Mouse (Mus musculus) megakaryocyte, embryonic 14.5 days (primary cell): ENCODE data around the gene Pank4. TPM values are rescaled to one million over a fixed set of nuclear protein-coding genes. Genes with fewer than 3 reads are reported as not detected.

Experiments
- H3K27me3 ChIP-seq: replicated peaks from 2 replicates; pipeline ENCODE3; 2012; ENCODE audit warnings: inconsistent platforms
- H3K36me3 ChIP-seq: replicated peaks from 2 replicates; pipeline ENCODE3; 2012; ENCODE audit warnings: low read length, inconsistent platforms, mixed read lengths
- H3K4me1 ChIP-seq: 2 replicates; pipeline ENCODE4 v1.6.1; 2012; ENCODE audit warnings: inconsistent platforms
- H3K4me3 ChIP-seq: replicated peaks from 2 replicates; pipeline ENCODE3; 2012; ENCODE audit warnings: moderate library complexity, mild to moderate bottlenecking, inconsistent platforms
- H3K9me3 ChIP-seq: 2 replicates; pipeline ENCODE4 v1.6.1; 2012; ENCODE audit warnings: inconsistent platforms
- FLI1 ChIP-seq: IDR thresholded peaks from 2 replicates; pipeline ENCODE4 v1.6.1; 2012; ENCODE audit warnings: low read length, inconsistent platforms, mixed read lengths
- GATA1 ChIP-seq: IDR thresholded peaks from 3 replicates; pipeline ENCODE4 v1.6.1; 2012; ENCODE audit warnings: mixed read lengths, low read length, inconsistent platforms, borderline replicate concordance
- polyA plus RNA-seq: library from polyadenylated mRNA; stranded (reverse); fragments of >175 nt; gene quantifications from 2 replicates; pipeline ENCODE4 v1.2.3, GENCODE M21; 2012; ENCODE audit warnings: low replicate concordance; ENCODE audit not compliant: insufficient read depth

Pank4 gene
- polyA plus RNA-seq, 1 experiment, result 13.1 TPM

- no peak overlapping the region for H3K4me3 ChIP-seq
- H3K4me1 ChIP-seq, result peaks cover 49% of the 10 kb centered on the region
- peaks cover 27% of the 10 kb centered on the region for H3K27me3 ChIP-seq
- no peak for TF ChIP-seq GATA1
- TF ChIP-seq FLI1, result no peak
- peaks cover 44% of the 10 kb centered on the region for H3K36me3 ChIP-seq
- no peaks in the 10 kb centered on the region for H3K9me3 ChIP-seq
Measured at GRCm38 (mm10) chr4:154965856-154966255, 1.9 kb downstream of the Pank4 start.

GRCm38 (mm10) chr4:154967173-154967572 is 3.2 kb downstream of the Pank4 start:
- Histone ChIP-seq H3K27me3 (peaks cover 13% of the 10 kb centered on the region), H3K36me3 (peaks cover 57% of the 10 kb centered on the region), H3K4me1 (peaks cover 36% of the 10 kb centered on the region), H3K4me3 (no peak overlapping the region), H3K9me3 (no peaks in the 10 kb centered on the region)
- TF ChIP-seq FLI1 (no peak), GATA1 (no peak)

- H3K36me3 ChIP-seq, result peaks cover 98% of the 10 kb centered on the region
- H3K27me3 ChIP-seq, result no peaks in the 10 kb centered on the region
- no peak overlapping the region for H3K4me3 ChIP-seq
- no peaks in the 10 kb centered on the region for H3K9me3 ChIP-seq
- H3K4me1 ChIP-seq, result peaks cover 4% of the 10 kb centered on the region; the same call in 1 of the 2 replicates
- TF ChIP-seq GATA1, result no peak
- no peak for TF ChIP-seq FLI1
Measured at GRCm38 (mm10) chr4:154972546-154972945, 8.6 kb downstream of the Pank4 start.

GRCm38 (mm10) chr4:154974163-154974611 is 10.3 kb downstream of the Pank4 start:
- Histone ChIP-seq H3K9me3 (no peaks in the 10 kb centered on the region), H3K4me1 (0 out of 2 replicates have a peak, but pooled peaks cover 4% of the 10 kb centered on the region), H3K4me3 (no peak overlapping the region), H3K27me3 (no peaks in the 10 kb centered on the region), H3K36me3 (peaks cover 100% of the 10 kb centered on the region)
- TF ChIP-seq FLI1, result no peak
- TF ChIP-seq GATA1, result no peak

- peaks cover 76% of the 10 kb centered on the region for H3K36me3 ChIP-seq
- TF ChIP-seq FLI1 (no peak), GATA1 (no peak)
- peaks cover 17% of the 10 kb centered on the region for H3K4me1 ChIP-seq
Measured at GRCm38 (mm10) chr4:154980110-154980509, 16.2 kb downstream of the Pank4 start.

GRCm38 (mm10) chr4:154981076-154981475 is 17.2 kb downstream of the Pank4 start:
- TF ChIP-seq FLI1 (no peak), GATA1 (no peak)
- H3K9me3 ChIP-seq, result no peaks in the 10 kb centered on the region
- no peak overlapping the region for H3K4me3 ChIP-seq
- H3K36me3 ChIP-seq, result peaks cover 66% of the 10 kb centered on the region
- H3K4me1 ChIP-seq, result peaks cover 26% of the 10 kb centered on the region
- peaks cover 12% of the 10 kb centered on the region for H3K27me3 ChIP-seq

More at GRCm38 (mm10) chr4:154980110-154980509, 16.2 kb downstream of the Pank4 start:
- Histone ChIP-seq H3K27me3 (peaks cover 7% of the 10 kb centered on the region), H3K9me3 (no peaks in the 10 kb centered on the region), H3K4me3 (no peak overlapping the region)

GRCm38 (mm10) chr4:154981530-154981929 is 17.6 kb downstream of the Pank4 start:
- Histone ChIP-seq H3K36me3 (peaks cover 62% of the 10 kb centered on the region), H3K9me3 (no peaks in the 10 kb centered on the region), H3K4me3 (no peak overlapping the region), H3K4me1 (peaks cover 27% of the 10 kb centered on the region), H3K27me3 (peaks cover 15% of the 10 kb centered on the region)
- TF ChIP-seq FLI1 (no peak), GATA1 (no peak)

GRCm38 (mm10) chr4:154982247-154983120 is 18.6 kb downstream of the Pank4 start:
- Histone ChIP-seq H3K36me3 (peaks cover 52% of the 10 kb centered on the region), H3K9me3 (no peaks in the 10 kb centered on the region), H3K4me3 (no peak overlapping the region), H3K27me3 (peaks cover 24% of the 10 kb centered on the region), H3K4me1 (peaks cover 27% of the 10 kb centered on the region)
- TF ChIP-seq FLI1 (no peak), GATA1 (no peak)

GRCm38 (mm10) chr4:154983767-154984166 is 19.8 kb downstream of the Pank4 start:
- no peak for TF ChIP-seq FLI1
- no peak for TF ChIP-seq GATA1
- H3K36me3 ChIP-seq, result peaks cover 40% of the 10 kb centered on the region
- H3K4me3 ChIP-seq, result no peak overlapping the region
- H3K27me3 ChIP-seq, result peaks cover 37% of the 10 kb centered on the region
- no peaks in the 10 kb centered on the region for H3K9me3 ChIP-seq
- peaks cover 27% of the 10 kb centered on the region for H3K4me1 ChIP-seq

- no peak overlapping the region for H3K4me3 ChIP-seq
- peaks cover 52% of the 10 kb centered on the region for H3K27me3 ChIP-seq
- TF ChIP-seq GATA1, result no peak
- peaks cover 25% of the 10 kb centered on the region for H3K36me3 ChIP-seq
- no peaks in the 10 kb centered on the region for H3K9me3 ChIP-seq
- peaks cover 27% of the 10 kb centered on the region for H3K4me1 ChIP-seq
Measured at GRCm38 (mm10) chr4:154985151-154985777, 21.3 kb downstream of the Pank4 start.
